Mouse (Mus musculus): ENCODE results near the gene Lyrm4.
"Not testable (repeated sequence)": the region's sequence is repeated elsewhere in the genome, so short reads cannot be mapped to it uniquely, and the experiment has no call there.

Lyrm4 gene

GRCm38 (mm10) chr13:35995231-35995630, 122.1 kb downstream of the Lyrm4 start:
- no peak for DNase-seq (ENCODE audit: low spot score)

- DNase-seq (ENCODE audit: low spot score) = peak; percentile 41
These were observed 123.3 kb downstream of the Lyrm4 start for GRCm38 (mm10) chr13:35994067-35994466.

GRCm38 (mm10) chr13:35991185-35991584, 126.1 kb downstream of the Lyrm4 start:
- not testable (repeated sequence) for DNase-seq (ENCODE audit: low spot score)

DNA sequence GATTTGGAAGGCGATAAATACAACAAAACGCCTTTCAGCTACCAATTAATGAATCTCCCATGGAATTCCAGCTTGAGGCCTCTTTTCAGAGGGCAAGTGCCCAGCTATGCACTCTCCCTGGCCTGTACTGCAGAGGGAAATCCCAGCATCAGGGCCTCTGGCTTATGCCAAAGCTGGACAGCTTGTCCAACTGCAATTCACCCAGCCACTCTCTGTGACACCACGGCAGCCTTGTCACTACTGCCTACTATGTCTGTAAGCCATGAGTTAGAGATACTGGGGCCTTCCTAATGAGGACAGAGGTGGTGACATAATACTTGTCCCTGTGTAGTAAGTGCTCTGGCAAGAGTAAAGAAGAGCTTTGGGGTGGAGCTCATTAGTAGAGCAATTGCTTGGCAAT, 128.0 kb downstream of the Lyrm4 start:
- no peak for DNase-seq (ENCODE audit: low spot score)

- no peak for DNase-seq (ENCODE audit: low spot score)
These were observed 134.3 kb downstream of the Lyrm4 start for GRCm38 (mm10) chr13:35982985-35983384.

- no peak for DNase-seq (ENCODE audit: low spot score)
These were observed 136.9 kb downstream of the Lyrm4 start for GRCm38 (mm10) chr13:35980471-35980870.

- no peak for DNase-seq (ENCODE audit: low spot score)
These were observed 140.4 kb downstream of the Lyrm4 start for GRCm38 (mm10) chr13:35976912-35977311.

DNA sequence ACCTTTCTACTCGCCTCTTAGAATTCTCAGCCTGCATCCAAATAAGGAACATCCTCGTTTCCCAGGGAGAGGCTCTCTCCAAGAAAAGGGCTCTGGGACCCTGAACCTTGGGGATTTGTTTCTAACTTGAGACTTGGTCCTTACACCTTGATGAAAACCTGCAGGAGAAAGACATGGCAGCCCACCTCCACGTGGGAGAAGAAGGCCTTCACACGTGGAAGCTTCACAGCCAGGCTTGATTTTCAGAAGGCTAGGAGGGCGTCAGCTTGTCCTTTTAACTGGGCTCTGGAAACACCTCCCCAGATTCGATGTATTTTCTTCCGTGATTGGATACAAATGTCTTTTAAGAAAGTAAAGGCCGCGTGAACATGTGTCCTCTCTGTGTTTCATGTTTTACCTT, 147.5 kb downstream of the Lyrm4 start:
- DNase-seq (ENCODE audit: low spot score) = no peak

DNA sequence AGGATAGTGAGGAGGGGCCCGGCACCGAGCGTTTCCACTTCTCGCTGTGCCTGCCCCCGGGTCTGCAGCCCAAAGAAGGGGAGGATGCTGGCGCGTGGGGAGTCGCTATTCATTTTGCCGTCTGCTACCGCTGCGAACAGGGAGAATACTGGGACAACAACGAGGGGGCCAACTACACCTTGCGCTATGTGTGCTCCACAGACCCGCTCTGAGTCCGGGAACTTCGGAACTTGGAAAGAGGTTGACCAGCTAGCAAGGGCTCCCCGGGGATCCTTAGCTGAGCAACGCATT, 147.9 kb downstream of the Lyrm4 start:
- DNase-seq (ENCODE audit: low spot score) = no peak

DNA sequence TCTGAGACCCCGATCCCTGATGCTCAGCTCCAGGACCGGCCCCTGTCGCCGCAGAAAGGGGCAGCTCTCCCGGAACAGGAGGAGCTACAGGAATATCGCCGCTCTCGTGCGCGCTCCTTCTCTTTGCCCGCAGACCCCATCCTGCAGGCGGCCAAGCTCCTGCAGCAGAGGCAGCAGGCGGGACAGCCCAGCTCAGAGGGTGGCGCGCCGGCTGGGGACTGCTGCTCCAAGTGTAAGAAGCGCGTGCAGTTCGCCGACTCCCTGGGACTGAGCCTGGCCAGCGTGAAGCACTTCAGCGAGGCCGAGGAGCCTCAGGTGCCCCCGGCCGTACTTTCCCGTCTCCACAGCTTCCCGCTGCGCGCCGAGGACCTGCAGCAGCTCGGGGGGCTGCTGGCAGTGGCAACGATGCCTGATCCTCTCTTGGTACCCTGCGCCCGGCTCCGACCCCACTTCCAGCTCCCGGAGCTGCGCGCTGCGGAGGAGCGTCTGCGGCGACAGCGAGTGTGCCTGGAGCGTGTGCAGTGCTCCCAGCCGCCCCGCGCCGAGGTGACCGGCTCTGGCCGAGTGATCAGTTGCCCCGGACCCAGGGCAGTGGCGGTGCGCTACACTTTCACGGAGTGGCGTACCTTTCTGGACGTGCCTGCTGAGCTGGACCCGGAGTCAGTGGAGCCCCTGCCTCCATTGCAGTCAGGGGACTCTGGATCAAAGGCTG, 148.5 kb downstream of the Lyrm4 start:
- no peak for DNase-seq (ENCODE audit: low spot score)

- peak; percentile 18 for DNase-seq (ENCODE audit: low spot score)
These were observed 149.1 kb downstream of the Lyrm4 start for GRCm38 (mm10) chr13:35968131-35968718.

DNA sequence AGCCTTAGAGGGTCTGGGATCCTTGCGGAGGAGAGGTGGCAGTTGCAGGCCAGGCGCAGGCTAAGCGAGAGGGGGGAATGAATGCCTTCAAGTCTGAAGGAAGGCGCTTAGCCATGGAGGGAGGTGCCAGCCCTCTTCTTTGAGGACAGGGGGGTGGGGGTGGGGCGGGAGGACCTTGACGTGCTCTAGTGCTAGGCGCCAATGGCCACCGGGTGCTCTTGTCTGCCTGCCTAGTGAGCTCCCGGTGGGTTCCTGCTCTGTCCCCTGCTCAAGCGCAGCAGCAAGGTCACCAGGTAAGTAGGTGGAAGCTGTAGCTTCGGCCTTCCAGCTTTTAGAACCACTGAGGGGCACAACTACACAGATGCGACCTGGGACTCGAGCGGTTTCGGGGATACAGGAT, 149.6 kb downstream of the Lyrm4 start:
- DNase-seq (ENCODE audit: low spot score) = no peak

GRCm38 (mm10) chr13:35963583-35963982, 153.7 kb downstream of the Lyrm4 start:
- no peak for DNase-seq (ENCODE audit: low spot score)

- no peak for DNase-seq (ENCODE audit: low spot score)
These were observed 157.8 kb downstream of the Lyrm4 start for GRCm38 (mm10) chr13:35959391-35960067.

DNA sequence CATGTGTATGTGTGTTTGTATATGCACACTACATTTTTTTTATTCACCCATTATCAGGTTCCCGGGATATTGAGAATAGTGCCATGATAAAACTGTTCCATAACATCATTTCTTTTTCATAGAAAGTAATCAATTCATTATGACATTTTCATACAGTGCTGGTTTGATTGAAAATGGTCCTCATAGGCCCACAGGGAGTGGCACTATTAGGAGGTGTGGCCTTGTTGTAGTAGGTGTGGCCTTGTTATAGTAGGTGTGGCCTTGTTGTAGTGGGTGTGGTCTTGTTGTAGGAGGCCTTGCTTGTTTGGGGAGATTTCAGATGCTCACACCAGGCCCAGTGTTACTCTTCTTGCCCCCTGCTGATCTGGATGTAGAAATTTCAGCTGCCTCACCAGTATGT, 158.8 kb downstream of the Lyrm4 start, which contains the start of gene Ppp1r3g:
TSS of gene Ppp1r3g (plus strand) at position 301 of the 400 bp plus-strand sequence.
- no peak for DNase-seq (ENCODE audit: low spot score)

GRCm38 (mm10) chr13:35949814-35950455, 167.4 kb downstream of the Lyrm4 start:
- no peak for DNase-seq (ENCODE audit: low spot score)

DNA sequence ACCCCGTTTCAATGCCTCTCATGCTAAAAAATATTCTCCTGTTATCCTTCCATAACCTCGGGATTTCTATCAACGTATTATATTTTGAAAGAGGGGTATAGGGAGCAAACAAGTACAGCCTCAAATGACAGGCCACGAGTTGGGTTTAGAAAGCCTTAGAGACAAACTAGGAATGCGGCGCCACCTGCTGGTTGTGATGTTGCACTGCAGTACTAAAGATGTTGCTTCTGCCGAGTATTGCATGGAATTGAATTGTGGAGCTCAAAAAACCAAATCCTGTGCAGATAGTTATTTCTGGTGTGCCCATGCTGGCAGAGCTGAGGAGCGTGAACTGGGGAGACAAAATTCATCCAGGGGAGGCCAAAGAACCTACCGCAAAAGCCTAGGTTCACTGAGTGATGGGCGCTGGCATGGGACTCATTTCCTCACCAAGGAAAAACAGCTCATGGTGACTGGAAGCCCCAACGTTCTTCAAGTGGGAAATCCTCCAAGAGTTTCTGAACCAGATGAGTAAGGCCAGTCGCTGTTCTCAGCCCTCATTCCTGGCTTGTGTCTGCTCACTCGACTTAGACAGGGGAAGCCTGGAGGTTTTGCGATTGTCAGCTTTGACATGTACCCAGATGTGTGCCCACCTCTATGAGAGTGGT, 169.8 kb downstream of the Lyrm4 start:
- peak; percentile 76 for DNase-seq (ENCODE audit: low spot score)

DNA sequence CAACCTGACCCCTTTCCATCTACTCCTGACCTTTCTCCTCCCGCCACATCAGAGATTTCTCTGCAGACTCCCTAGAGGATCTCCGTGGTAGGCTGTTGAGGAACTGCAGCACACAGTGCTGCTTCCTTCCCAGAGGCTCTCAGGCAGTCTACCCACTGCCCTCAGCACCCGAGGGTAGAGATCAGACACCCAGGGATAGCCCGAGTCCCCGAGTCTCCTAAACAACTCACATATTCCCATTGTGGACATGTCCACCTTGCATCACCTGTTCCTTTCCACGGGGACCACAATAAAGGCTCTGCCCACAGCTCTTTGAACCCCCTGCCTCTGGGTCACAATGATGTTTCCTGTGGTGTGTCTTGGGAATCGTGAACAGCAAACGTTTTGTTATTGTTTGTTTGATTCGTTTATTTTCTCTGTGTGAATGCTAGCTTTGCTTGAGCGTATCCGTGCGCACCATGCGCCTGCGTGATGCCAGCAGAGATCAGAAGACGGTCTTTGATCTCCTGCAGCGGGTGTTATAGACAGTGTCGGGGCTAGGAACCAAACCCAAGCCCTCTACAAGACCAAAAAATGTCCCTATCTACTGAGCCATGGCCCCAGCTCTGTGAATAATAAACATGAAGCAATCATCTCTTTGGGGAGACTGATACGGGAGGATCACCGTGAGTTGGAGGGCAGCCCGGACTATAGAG, 170.5 kb downstream of the Lyrm4 start:
- DNase-seq (ENCODE audit: low spot score) = no peak

- DNase-seq (ENCODE audit: low spot score) = no peak
These were observed 176.4 kb downstream of the Lyrm4 start for GRCm38 (mm10) chr13:35940934-35941333.

- no peak for DNase-seq (ENCODE audit: low spot score)
These were observed 177.3 kb downstream of the Lyrm4 start for GRCm38 (mm10) chr13:35939871-35940665.

DNA sequence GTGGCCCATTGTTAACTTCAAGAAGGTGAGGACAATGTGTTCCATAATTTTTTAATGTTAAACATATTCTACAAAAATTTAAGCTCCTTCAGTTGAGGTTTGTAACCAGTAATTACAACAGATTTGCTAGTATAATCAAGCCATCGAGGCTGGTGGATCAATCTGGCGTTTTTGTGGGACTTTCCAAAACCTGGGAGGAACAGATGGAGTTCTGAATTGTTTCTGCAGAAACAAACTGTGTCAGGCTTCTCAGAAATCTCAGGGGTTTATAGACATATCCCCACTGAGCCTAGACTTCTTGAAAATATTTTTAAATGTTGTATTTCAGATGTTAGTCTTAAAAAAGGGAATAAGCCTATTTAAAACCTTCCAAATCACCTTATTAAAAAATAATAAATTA, 179.3 kb downstream of the Lyrm4 start:
- DNase-seq (ENCODE audit: low spot score) = no peak

Measured in urinary bladder, postnatal 25 days (tissue).